Mouse (Mus musculus) spleen, adult 12 weeks (tissue): Measurements from ENCODE around the gene Ehbp1.

Experiments used
- DNase-seq: peaks from one replicate; pipeline ENCODE4 v3.0.0; 2022; ENCODE audit warnings: low spot score

The Ehbp1 gene

DNA sequence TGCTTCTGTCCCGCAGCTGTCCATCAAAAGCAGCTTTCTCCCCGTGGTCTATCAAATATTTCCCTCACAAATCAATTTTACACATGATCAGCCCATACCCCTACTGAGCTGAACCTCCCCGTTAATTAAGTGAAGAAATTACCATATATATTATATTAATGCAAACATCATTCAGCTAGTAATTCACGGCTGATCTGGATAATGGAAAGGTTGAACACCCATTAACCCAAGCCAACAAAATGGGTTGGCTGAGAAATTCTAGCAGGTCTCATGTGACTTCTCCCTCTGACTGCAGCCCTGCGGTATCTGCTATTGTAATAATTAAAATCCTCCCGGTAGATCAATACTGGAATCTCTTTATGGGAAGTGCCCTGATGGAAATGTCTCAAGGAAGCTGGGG, 286.2 kb downstream of the Ehbp1 start:
- no peak for DNase-seq

DNA sequence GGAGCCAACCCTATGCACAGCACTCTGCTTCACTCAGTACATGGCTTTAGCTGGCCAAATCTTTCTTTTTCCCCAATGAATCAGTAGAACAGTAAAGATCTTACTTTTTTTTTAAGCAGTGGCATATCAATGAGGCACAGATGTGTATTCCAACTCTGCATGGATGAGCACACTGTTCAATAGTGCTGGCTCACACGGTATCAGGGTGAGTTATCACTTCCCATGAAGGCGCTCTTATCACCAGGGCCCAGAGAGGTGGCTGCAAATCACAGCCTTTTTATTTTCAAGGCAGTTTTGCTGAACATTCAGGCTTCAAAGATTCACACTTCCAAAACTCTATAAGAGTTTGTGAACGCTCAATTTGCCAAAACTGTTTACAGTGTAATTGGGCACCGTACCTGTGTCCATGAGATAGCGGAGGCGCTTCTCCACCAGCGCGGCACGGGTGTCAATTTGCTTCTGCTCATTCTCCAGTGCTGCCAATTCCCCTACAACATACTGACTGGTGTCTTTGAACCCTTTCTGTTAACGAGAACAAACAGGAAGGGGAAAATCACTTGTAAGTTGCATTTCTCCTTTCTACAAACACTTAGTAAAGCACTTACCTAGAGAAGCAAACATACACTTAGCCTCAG, 288.9 kb downstream of the Ehbp1 start:
- DNase-seq, result no peak

DNA sequence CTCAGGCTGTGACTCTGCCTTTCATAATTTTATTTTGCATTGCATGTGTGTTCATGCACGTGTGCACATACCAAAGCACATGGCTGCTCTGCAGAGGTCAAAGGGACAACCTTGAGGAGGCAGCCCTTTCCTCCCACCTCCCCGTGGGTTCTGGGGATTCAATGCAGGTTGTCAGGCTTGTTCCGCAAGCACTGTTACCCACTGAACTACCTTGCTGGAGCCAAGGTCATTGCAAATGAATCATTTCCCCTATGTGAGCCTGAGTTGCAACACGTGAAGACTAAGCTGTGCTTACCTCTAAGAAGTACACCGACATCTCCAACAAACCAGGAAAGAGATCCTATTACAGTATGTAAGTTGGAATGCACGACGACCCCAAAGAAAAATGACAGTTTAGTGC, 291.2 kb downstream of the Ehbp1 start:
- DNase-seq, result no peak

DNA sequence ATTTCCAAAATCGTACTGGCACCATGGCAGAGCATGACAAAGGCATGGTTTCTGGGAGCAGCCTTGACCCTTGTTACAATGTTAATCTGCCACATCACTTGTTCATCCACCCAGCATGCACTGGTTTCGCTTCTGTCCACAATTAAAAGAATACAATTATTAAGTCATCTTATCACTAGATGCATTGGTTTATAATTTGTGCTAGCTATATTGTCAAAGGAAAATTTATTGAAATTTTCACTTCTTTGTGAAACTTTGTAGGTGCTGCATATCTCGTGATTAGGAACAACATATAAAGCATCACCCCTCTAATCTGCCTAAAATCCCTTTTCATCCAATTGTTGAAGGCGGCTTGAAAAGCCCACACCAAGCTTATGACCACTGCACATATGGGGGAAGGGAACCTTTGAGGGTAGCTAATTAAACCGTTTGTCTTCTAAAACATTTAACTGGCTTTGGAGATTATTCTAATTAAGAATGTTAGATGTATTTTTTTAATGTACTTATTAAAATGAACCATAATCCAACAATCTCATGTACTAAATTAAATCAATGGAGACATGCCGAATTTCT, 302.2 kb downstream of the Ehbp1 start:
- DNase-seq, result no peak

DNA sequence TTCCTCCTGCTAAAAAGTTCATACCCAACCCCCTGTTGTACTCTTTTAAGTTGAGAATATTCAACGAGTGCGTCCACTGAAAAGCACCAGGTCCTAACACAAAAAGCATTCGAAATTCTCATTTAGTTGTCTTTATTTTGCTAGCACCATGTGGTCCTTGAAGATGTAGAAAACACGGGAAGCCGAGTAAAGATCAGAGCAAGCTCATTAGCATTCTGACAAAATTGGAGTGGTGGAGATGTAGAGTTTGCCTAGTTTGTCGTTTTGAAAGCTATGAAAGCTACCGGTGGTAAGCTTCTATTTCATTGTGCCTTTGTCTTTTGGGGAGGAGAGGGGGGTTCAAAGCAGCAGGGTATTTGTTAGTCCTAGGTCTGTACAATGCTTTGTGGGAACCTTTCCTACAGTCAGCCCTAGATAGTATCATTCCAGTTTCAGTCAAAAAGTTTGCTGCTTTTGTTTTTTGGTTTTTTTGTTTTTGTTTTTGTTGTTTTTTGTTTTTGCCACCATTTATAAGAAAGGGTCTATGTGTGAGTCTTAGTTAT, 307.5 kb downstream of the Ehbp1 start:
- DNase-seq, result no peak

DNA sequence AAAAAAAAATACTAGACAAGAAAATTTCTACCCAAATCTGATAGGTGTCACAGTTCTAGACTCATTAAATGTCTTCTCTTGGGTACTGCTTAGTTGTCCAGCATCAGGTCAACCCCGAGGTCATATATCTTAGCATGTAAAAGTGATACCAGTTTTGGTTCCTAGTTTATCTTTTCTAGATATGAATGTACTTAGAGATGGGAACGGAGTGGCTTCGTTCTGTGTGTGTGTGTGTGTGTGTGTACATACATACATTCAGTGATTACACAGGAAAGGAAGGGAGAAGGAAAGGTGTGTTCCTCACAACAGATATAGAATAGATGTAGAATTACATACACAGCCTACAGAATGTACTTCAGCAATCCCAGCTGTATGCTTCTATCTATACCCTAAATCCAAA, 308.5 kb downstream of the Ehbp1 start:
- no peak for DNase-seq

DNA sequence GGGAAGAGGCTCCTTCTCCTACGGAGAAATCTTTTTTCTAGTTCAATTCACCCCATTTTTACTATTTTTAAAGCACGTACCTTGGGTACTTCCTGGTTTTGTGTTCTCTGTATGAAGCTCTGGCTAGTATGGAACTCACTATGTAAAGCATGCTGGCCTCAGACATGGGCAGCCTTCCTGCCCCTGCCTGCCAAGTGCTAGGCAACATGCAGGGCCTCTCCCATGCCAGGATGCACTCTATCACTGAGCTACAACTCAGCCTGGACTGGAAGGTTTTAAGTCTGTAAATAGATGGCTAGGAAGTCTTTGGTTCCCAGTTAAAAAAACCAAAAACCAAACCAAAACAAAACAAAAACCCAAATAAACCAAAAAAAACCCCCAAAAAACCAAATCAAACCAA, 321.5 kb downstream of the Ehbp1 start:
- no peak for DNase-seq

DNA sequence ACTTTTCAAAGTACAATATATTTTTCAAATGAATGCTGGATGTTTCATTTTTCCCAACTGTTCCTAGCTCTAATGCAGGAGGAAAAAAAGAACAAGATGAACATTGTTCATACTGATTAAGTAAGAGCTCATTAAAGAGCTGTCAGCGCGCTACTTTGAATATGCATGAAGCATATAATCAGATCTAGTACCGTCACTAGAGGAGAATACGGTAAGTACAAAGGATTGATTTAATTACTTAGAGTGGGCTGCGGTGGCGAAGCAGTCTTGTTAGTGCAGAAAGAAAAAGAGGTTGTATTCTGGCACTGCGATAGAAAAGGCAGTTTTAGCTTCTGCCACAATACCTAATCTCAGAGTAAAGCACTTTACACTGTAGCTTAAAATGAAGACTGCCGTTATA, 324.6 kb downstream of the Ehbp1 start:
- no peak for DNase-seq

DNA sequence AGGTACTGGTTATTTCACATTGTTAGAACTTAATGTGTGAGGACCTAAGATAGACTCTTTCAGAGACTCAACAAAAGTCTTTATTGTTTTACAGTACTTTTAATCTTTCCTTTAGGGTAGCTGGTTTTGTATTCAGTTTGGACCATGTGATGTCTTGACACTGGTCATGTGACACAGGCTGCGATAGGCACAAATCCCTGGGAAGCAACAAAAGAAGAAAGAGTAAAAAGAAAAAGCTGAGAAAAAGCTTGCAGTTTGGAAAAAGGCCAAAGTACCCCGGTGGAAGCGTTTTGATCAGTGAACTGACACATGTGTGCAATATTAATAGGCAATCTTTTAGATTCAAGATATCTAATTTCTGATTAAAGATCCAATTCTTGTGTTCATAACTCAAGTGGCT, 325.8 kb downstream of the Ehbp1 start:
- DNase-seq, result no peak

DNA sequence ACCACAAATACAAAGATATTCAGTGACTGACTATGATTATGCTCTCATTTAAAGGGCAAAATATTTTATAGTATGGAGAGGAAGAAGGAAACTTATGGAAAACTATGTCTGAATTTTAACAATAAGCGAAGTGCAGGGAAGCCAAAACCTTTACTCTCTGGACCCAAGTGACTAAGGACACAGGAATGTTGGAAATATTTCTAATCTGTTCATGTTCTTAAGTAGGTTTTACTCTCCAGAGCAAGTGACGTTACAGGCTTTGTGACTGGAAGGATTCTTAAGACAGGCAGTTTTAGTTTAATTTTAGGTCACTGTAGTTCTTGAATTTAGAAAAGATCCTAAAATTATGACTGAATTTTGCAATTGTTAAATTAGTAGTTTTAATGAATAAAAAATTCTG, 333.3 kb downstream of the Ehbp1 start:
- DNase-seq, result no peak

DNA sequence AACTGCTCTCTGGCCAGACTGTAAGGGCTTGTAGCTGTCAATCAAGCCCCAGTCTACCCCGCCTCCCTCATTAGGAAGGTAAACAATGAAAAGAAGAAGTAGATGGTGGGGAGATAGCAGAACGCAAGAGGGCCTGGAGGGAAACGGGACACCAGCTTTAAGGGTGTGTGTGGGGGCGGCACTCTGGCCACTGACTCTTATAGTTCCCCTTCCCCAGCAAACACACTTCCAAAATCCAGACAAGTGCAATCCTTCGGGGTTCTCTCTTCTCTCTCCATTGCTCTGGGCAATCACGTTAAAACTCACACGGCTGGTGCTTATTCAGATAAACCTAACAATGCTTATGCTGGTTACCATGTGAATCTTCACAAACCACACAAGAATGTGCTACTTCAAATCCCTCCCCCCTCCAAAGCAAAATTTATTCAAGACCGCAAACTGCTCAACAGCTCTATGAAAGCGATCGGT, 333.9 kb downstream of the Ehbp1 start:
- DNase-seq, result no peak

DNA sequence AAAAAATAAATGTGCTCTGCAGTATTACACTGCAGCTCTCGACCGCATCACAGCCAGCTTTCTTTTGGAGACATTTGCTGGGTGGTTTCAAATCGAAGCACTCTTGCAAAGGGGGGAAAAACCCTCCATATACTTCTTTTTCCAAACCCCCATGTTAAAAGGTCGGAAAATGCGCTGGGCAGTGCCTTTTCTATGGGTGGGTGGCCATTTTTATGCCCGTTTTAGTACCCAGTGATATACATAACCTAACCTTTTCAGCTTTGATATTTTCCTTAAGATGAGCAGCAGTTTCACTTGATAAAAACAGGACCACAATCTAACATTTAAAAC, 334.3 kb downstream of the Ehbp1 start:
- DNase-seq, result no peak

DNA sequence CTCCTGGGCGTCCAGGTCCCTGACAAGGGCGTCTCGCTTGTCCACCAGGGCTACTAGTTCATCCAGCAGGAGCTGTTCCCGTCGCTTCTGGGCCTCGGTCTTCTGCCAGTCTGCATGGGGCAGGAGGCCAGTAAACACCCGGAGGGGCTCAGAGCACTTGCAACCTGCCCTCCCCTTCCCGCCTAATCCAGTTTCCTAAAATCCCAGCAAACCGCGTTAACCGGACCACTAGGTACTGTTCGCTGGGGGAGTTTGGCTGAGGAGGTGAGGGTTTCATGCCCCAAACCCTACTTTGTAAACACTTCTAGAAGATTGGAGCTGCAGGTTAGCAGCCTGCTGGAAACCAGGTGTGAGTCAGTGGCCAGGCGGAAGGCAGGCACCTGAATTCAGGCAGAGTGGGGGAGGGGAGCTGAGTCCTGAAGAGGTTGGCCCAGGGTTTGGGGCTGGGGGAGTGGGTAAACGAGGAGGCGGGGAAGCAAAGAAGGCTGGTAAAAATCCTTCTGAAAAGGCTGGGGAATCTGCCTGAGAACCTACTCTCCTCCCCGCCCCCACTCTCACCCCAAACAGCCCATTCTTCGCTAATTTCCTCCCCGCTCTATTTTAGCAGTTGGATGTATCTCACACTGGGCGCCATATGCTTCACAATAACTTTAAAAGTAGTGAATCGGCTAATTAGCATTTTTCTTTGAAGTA, 334.9 kb downstream of the Ehbp1 start:
- no peak for DNase-seq

DNA sequence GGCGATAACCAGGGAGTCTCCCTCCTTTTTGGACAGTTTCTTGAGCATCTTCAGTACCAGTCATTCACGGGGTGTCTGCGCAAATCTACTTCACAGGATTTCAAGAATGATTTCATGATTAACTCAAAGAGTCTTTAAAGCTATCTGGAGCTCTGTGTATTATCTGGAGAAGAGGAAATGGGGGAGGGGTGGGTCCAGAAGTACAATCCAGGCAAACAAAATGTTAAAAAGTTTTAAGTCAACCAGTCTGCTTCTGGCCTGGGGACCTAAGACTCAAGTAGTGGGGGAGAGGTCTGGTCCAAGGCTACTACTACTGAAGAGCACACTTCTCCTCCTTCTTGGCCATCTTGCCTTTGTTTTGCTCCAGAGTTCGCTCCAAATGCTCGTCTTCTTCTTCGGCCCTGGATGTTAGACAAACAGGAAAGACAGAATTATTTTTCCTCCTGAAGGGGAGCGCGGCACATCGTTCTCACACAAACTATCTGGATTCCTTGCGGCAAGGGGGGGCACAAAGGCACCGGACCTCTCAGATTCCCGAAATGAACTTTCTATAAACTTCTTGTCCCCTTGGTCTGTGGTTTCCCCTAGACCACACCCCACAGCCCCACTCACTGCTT, 335.5 kb downstream of the Ehbp1 start:
- no peak for DNase-seq

DNA sequence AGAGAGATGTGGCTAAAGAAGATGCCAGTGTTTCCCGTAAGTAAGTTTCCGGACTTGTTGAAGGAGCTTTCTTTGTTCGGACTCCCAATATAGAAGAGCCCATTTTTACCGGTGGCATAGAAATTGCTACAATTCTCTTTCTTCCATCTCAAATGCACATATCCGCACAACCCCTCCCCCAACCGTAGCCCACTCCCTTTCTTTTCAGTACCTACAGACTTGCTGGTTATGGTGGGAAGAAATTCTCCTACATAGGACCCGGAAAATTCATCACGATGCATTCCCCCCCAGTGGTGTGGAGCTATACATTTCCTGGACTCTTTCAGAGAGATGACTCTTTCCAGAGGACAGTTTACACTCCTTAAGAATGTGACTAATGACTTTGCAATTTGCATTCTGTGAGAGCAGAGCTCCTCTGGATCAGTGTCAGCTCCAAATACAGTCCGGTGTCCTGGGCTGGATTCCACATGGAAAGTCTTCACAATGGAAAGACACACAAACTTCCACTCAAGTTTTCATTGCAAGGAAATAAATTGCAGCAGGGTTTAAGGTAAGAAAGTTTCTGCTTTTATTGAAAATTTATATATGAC, 336.7 kb downstream of the Ehbp1 start:
- DNase-seq, result no peak

DNA sequence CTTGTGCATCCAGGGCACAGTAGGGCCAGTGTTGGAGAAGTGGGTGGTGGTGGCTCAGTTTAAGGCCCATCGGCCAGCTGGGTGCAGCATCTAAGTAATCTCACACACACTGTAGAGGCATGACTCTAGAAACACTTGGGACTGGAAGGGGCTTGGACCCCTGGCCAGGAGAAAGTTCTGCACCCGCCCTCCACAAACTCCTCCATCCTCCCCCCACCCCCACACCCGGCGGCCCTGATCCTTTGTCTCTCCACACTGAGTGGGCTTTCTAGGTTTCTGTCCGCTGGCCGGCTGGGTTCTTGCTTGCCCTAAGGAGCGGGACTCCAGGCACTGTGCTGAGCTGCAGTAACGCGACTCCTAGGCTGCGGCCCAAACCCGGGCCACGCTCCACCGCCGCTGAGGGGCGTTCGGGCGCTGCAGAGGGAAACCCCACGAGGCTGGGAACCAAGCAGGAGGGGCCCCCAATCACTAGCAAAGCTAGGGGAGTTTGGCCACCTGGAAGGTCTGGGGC, 337.7 kb downstream of the Ehbp1 start:
- no peak for DNase-seq

DNA sequence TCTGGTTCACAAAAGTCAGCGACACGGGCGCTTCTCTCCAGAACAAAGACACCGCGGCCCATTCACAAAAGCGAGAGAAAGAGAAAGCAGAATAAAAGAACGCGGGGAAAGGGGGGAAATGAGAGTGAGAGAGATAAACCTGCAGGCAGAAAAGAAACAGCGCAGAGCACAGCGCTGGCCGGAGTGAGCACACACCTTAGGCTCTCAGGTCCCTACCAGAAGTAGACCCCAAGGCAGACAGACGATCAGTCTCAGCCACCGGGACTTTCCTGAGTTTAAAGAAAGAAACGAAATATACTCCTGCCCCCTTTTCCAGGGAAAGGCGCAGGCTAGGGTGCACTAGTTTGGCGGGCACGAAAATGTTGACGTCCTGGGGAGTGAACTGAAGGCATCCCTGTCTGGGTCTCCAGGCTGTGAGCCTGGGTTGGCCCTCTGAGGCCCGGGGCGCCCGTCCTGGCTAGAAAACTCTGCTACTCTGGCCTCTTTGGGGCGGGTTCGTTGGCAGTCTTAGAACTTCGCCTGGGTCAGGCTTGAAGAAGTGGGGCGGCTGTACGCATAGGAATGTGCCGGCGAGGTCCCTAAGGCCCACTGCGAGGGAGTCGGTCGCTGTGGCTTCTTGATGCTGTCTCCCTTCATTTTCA, 338.6 kb downstream of the Ehbp1 start:
- no peak for DNase-seq

DNA sequence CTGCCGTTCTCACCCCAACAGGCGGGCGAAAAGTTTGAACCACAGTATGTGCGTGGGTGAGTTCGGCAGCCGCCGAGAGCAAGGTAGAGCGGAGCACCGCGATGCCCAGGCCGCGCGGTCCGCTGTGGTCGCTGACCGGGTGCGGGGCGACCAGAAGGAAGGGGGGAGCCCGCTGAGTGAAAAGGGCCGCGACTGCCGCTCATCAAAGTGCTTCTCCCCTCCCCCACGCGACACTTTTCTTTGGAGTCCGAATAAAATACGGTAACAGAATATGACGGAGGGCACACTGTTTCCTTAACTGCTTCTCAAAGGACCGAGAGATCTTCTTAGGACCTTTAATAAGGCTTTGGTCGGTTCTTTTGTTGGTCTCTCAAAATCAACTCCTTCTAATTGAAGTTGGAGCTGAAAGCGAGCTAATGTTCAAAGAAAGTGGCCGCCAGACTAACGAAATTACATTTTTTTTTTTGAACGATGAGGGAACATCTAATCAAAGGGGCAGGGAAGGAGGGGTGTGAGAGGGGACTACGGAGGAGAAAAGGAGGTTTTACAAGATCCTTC, 339.2 kb downstream of the Ehbp1 start, which contains the start of gene Otx1:
Gene Otx1 (minus strand): TSS at position 115 of the 558 bp plus-strand sequence.
- no peak for DNase-seq

DNA sequence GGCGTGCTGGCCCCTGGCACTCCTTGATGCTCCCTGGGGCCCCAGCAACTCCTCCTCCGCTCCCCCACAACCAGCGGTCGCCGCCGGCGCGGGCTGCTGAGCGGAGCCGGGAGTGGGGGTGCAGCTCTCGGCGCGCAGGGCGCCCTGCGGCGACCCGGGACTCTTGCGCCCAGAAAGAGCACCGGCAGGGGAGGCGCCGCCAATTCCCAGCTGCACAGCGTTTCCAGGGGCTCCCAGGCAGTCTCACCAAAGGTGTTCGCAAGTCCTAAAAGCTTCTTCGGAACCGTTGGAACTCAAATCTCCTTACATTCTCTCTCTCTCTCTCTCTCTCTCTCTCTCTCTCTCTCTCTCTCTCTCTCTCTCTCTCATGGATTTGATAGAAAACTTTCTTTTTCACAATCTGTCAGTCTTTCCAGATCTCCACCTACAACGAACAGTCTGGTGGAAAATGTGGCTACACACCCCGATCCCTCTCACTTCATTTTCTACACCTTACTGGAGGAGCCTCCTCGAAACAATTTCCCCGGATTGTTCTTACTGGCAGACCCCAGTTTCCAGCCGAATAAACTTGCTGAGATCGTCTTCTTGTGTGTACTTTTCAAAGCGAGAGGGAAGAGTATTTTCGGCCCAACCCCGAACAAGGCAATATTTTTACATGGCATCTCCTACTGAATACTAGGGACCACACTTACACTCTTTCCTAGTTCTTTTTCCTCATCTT, 339.9 kb downstream of the Ehbp1 start:
- no peak for DNase-seq

DNA sequence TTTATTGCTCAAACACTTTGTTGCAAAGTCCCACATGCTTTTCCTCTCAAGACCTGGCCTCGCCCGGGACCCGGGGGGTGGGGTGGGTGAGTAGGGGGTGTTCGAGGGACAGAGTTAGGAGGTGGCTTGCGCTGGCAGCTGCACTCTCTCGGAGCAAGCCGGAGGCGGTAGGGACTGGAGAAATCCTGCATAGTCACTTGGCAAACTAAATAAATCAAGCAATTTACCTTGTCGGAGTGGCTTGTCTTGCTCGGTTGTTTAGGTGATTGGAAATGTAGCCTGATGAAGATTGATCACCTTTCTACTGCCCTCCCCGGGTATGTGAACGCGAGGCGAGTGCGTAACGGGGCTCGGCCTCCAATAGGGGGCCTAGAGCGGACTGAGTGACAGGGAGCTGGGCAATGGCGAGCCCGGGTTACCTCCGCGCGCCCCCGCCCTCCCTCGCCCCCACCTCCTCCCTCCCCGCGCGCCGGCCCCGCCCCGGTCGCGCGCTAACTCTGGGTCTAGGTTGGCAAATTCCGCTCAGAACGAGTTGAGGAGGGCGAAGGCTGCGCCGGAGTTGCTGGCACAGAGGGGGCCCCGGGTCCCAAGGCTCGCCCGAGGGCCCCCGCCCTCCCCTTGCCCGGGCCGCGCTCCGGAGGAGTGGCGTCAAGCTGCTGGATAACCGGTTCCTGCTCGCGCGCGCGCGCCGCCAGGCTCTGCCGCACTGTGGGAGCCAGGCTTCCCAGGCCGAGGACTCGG, 340.6 kb downstream of the Ehbp1 start:
- DNase-seq, result no peak
